Mouse (Mus musculus): Measurements from ENCODE around the gene Prim1. TPM values are rescaled to one million over a fixed set of nuclear protein-coding genes. Genes with fewer than 3 reads are reported as not detected.
"Not testable (repeated sequence)": the region's sequence is repeated elsewhere in the genome, so short reads cannot be mapped to it uniquely, and the experiment has no call there.

The Prim1 gene
- polyA plus RNA-seq, 1 experiment from 2014 or later: 82.5 TPM

DNA sequence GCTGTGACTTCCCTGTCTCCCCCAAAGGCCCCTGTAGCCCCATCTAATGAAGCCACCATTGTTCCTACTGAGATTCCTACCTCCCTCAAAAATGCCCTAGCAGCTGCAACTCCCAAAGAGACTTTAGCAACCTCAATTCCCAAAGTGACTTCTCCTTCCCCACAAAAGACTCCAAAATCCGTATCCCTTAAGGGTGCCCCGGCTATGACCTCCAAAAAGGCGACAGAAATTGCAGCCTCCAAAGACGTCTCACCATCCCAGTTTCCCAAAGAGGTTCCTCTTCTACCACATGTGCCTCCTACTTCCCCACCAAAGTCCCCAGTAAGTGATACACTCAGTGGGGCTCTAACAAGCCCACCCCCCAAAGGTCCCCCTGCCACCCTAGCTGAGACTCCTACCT lies 26.7 kb downstream of the Prim1 start:
- H3K4me1 ChIP-seq (ENCODE audit: control insufficient read depth, insufficient read depth, low read length): peaks cover 31% of the 10 kb centered on the region; the same call in 1 of the 2 replicates
- H3K9me3 ChIP-seq (ENCODE audit: control insufficient read depth, low read depth, low read length): no peaks in the 10 kb centered on the region
- H3K36me3 ChIP-seq (ENCODE audit: control insufficient read depth, insufficient read depth, low read length): peaks cover 67% of the 10 kb centered on the region
- ATAC-seq (ENCODE audit: insufficient number of reproducible peaks, insufficient read depth, low FRiP score, low read depth): no peak
- no peak overlapping the region for H3K4me3 ChIP-seq (ENCODE audit: low read depth, low read length)
- 71% methylated on average over 4 of the region's 4 CpGs for WGBS
- no peaks in the 10 kb centered on the region for H3K27me3 ChIP-seq (ENCODE audit: control insufficient read depth, insufficient read depth, low read length)
- no peak overlapping the region for H3K9ac ChIP-seq (replicated peaks; ENCODE audit: low read depth, low read length)
- no peak overlapping the region for H3K4me2 ChIP-seq (replicated peaks; ENCODE audit: low read depth, low read length)
- H3K27ac ChIP-seq (ENCODE audit: low read length): no peak overlapping the region

- peaks cover 73% of the 10 kb centered on the region for H3K36me3 ChIP-seq (ENCODE audit: control insufficient read depth, insufficient read depth, low read length)
- no peak overlapping the region for H3K4me2 ChIP-seq (replicated peaks; ENCODE audit: low read depth, low read length)
- H3K9me3 ChIP-seq (ENCODE audit: control insufficient read depth, low read depth, low read length): no peaks in the 10 kb centered on the region
- H3K9ac ChIP-seq (replicated peaks; ENCODE audit: low read depth, low read length): no peak overlapping the region
- 84% methylated on average over 3 of the region's 3 CpGs for WGBS
- H3K4me1 ChIP-seq (ENCODE audit: control insufficient read depth, insufficient read depth, low read length): peaks cover 27% of the 10 kb centered on the region; the same call in 1 of the 2 replicates
- H3K27ac ChIP-seq (ENCODE audit: low read length): no peak overlapping the region
- H3K27me3 ChIP-seq (ENCODE audit: control insufficient read depth, insufficient read depth, low read length): no peaks in the 10 kb centered on the region
- ATAC-seq (ENCODE audit: insufficient number of reproducible peaks, insufficient read depth, low FRiP score, low read depth): no peak
- no peak overlapping the region for H3K4me3 ChIP-seq (ENCODE audit: low read depth, low read length)
Observed at GRCm38 (mm10) chr10:128042466-128042865, 27.5 kb downstream of the Prim1 start.

DNA sequence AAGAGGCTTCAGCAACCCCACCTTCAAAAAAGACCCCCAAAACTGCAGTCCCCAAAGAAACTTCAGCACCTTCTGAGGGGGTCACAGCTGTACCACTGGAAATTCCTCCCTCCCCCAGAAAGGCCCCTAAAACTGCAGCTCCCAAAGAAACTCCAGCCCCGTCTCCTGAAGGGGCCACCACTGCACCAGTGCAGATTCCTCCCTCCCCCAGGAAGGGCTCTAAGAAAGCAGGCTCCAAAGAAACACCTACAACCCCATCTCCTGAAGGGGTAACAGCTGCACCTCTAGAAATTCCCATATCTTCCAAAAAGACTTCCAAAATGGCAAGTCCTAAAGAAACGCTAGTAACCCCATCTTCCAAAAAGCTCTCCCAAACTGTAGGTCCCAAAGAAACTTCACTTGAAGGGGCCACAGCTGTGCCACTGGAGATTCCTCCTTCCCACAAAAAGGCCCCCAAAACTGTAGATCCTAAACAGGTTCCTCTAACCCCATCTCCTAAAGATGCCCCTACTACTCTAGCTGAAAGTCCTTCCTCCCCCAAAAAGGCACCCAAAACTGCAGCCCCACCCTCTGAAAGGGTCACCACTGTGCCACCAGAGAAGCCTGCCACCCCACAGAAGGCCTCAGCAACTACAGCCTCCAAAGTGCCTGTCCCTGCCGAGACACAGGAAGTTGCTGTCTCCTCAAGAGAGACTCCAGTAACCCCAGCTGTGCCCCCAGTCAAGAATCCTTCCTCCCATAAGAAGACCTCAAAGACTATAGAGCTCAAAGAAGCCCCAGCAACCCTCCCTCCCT lies 28.3 kb downstream of the Prim1 start:
- peaks cover 81% of the 10 kb centered on the region for H3K36me3 ChIP-seq (ENCODE audit: control insufficient read depth, insufficient read depth, low read length)
- H3K4me3 ChIP-seq (ENCODE audit: low read depth, low read length): no peak overlapping the region
- H3K4me2 ChIP-seq (replicated peaks; ENCODE audit: low read depth, low read length): no peak overlapping the region
- H3K9ac ChIP-seq (replicated peaks; ENCODE audit: low read depth, low read length): no peak overlapping the region
- H3K9me3 ChIP-seq (ENCODE audit: control insufficient read depth, low read depth, low read length): no peaks in the 10 kb centered on the region
- no peaks in the 10 kb centered on the region for H3K27me3 ChIP-seq (ENCODE audit: control insufficient read depth, insufficient read depth, low read length)
- WGBS: 50% methylated on average over 3 of the region's 3 CpGs
- H3K27ac ChIP-seq (ENCODE audit: low read length): no peak overlapping the region
- H3K4me1 ChIP-seq (ENCODE audit: control insufficient read depth, insufficient read depth, low read length): peaks cover 21% of the 10 kb centered on the region; the same call in 1 of the 2 replicates
- ATAC-seq (ENCODE audit: insufficient number of reproducible peaks, insufficient read depth, low FRiP score, low read depth): no peak

- H3K9ac ChIP-seq (replicated peaks; ENCODE audit: low read depth, low read length): no peak overlapping the region
- no peaks in the 10 kb centered on the region for H3K9me3 ChIP-seq (ENCODE audit: control insufficient read depth, low read depth, low read length)
- peaks cover 73% of the 10 kb centered on the region for H3K36me3 ChIP-seq (ENCODE audit: control insufficient read depth, insufficient read depth, low read length)
- ATAC-seq (ENCODE audit: insufficient number of reproducible peaks, insufficient read depth, low FRiP score, low read depth): no peak
- H3K27ac ChIP-seq (ENCODE audit: low read length): no peak overlapping the region
- peaks cover 6% of the 10 kb centered on the region; the same call in 1 of the 2 replicates for H3K4me1 ChIP-seq (ENCODE audit: control insufficient read depth, insufficient read depth, low read length)
- no peak overlapping the region for H3K4me2 ChIP-seq (replicated peaks; ENCODE audit: low read depth, low read length)
- H3K27me3 ChIP-seq (ENCODE audit: control insufficient read depth, insufficient read depth, low read length): no peaks in the 10 kb centered on the region
- H3K4me3 ChIP-seq (ENCODE audit: low read depth, low read length): no peak overlapping the region
- WGBS: 96% methylated on average over 8 of the region's 8 CpGs
Observed at GRCm38 (mm10) chr10:128048157-128048556, 33.2 kb downstream of the Prim1 start.

DNA sequence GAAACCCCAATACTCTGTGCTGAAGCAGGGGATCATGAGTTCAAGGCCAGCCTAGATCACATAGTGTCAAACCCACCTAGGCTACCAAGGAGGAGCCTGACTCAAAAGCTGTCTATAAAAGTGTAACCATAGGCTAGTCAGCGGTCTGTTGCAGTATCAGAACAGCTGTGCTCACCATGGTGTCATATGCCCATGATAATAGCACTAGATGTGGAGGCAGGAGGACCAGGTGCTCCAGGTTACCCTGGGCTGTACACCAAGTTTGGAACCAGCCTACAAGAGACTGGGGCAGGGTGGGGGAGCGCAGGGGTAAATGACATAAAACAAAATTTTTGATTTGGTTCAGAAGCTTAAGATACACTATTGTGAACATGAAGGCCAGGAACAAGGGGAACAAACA lies 34.8 kb downstream of the Prim1 start:
- Histone ChIP-seq H3K9me3 (ENCODE audit: control insufficient read depth, low read depth, low read length) (no peaks in the 10 kb centered on the region), H3K4me2 (replicated peaks; ENCODE audit: low read depth, low read length) (no peak overlapping the region), H3K27me3 (ENCODE audit: control insufficient read depth, insufficient read depth, low read length) (no peaks in the 10 kb centered on the region), H3K27ac (ENCODE audit: low read length) (no peak overlapping the region), H3K4me1 (ENCODE audit: control insufficient read depth, insufficient read depth, low read length) (0 out of 2 replicates have a peak, but pooled peaks cover 2% of the 10 kb centered on the region), H3K36me3 (ENCODE audit: control insufficient read depth, insufficient read depth, low read length) (peaks cover 57% of the 10 kb centered on the region), H3K4me3 (ENCODE audit: low read depth, low read length) (no peak overlapping the region), H3K9ac (replicated peaks; ENCODE audit: low read depth, low read length) (no peak overlapping the region)
- 96% methylated on average over 2 of the region's 2 CpGs for WGBS
- ATAC-seq (ENCODE audit: insufficient number of reproducible peaks, insufficient read depth, low FRiP score, low read depth): no peak

GRCm38 (mm10) chr10:128050355-128050754 lies 35.4 kb downstream of the Prim1 start:
- Histone ChIP-seq H3K4me3 (ENCODE audit: low read depth, low read length) (no peak overlapping the region), H3K27me3 (ENCODE audit: control insufficient read depth, insufficient read depth, low read length) (no peaks in the 10 kb centered on the region), H3K36me3 (ENCODE audit: control insufficient read depth, insufficient read depth, low read length) (peaks cover 51% of the 10 kb centered on the region), H3K9me3 (ENCODE audit: control insufficient read depth, low read depth, low read length) (no peaks in the 10 kb centered on the region), H3K9ac (replicated peaks; ENCODE audit: low read depth, low read length) (no peak overlapping the region), H3K4me1 (ENCODE audit: control insufficient read depth, insufficient read depth, low read length) (no peaks in the 10 kb centered on the region), H3K27ac (ENCODE audit: low read length) (no peak overlapping the region), H3K4me2 (replicated peaks; ENCODE audit: low read depth, low read length) (no peak overlapping the region)
- 86% methylated on average over 2 of the region's 2 CpGs for WGBS
- no peak for ATAC-seq (ENCODE audit: insufficient number of reproducible peaks, insufficient read depth, low FRiP score, low read depth)

DNA sequence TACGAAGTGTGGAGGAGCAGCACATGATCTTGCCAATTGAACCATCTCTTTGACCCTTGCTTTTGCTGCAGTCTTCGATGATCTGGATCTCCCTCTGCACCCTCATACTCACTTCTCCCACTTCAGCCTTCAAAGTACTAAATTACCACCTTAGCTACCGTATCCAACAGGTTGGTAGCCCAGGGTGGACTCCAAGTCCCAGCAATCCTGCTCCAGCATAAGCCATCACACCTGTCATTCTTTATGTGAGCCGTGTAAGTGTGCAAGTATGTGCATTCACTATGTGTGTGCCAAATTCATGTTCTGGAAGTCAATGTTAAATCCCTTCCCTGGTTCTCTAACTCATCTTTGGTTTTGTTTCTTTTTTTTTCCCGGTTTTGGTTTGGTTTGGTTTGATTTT lies 36.6 kb downstream of the Prim1 start:
- Histone ChIP-seq H3K4me3 (ENCODE audit: low read depth, low read length) (no peak overlapping the region), H3K27me3 (ENCODE audit: control insufficient read depth, insufficient read depth, low read length) (no peaks in the 10 kb centered on the region), H3K9ac (replicated peaks; ENCODE audit: low read depth, low read length) (no peak overlapping the region), H3K4me1 (ENCODE audit: control insufficient read depth, insufficient read depth, low read length) (no peaks in the 10 kb centered on the region), H3K27ac (ENCODE audit: low read length) (no peak overlapping the region), H3K4me2 (replicated peaks; ENCODE audit: low read depth, low read length) (no peak overlapping the region), H3K9me3 (ENCODE audit: control insufficient read depth, low read depth, low read length) (no peaks in the 10 kb centered on the region), H3K36me3 (ENCODE audit: control insufficient read depth, insufficient read depth, low read length) (peaks cover 40% of the 10 kb centered on the region)
- no peak for ATAC-seq (ENCODE audit: insufficient number of reproducible peaks, insufficient read depth, low FRiP score, low read depth)
- WGBS: 94% methylated on average over 5 of the region's 5 CpGs

DNA sequence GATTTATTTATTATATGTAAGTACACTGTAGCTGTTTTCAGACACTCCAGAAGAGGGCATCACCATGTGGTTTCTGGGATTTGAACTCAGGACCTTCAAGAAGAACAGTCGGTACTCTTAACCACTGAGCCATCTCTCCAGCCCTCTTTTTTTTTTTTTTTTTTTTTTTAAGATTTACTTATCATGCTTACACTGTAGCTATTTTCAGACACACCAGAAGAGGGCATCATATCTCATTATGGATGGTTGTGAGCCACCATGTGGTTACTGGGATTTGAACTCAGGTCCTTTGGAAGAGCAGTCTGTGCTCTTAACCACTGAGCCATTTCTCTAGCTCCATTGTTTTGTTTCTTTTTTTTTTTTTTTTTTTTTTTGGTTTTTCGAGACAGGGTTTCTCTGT lies 37.2 kb downstream of the Prim1 start:
- not testable (repeated sequence) for H3K4me1 ChIP-seq (ENCODE audit: control insufficient read depth, insufficient read depth, low read length); H3K9ac ChIP-seq (replicated peaks; ENCODE audit: low read depth, low read length); H3K27ac ChIP-seq (ENCODE audit: low read length); H3K4me3 ChIP-seq (ENCODE audit: low read depth, low read length); H3K4me2 ChIP-seq (replicated peaks; ENCODE audit: low read depth, low read length); H3K9me3 ChIP-seq (ENCODE audit: control insufficient read depth, low read depth, low read length); H3K27me3 ChIP-seq (ENCODE audit: control insufficient read depth, insufficient read depth, low read length); ATAC-seq (ENCODE audit: insufficient number of reproducible peaks, insufficient read depth, low FRiP score, low read depth)
- H3K36me3 ChIP-seq (ENCODE audit: control insufficient read depth, insufficient read depth, low read length): peaks cover 35% of the 10 kb centered on the region
- WGBS: 95% methylated on average over 1 of the region's 2 CpGs

DNA sequence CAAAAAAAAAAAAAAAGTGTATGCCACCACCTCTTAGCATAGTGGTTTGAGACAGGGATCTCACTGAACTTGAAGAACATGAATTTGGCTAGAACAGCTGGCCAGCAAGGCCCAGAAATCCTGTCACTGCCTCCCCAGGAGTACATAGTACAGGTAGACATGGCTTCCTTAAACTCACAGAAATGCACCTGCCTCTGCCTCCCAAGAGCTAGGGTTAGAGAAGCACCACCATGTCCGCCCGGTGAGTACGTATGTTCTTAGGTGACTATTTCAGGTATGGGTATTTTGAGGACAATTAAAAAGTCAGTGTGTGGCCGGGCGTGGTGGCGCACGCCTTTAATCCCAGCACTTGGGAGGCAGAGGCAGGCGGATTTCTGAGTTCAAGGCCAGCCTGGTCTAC lies 38.0 kb downstream of the Prim1 start:
- H3K36me3 ChIP-seq (ENCODE audit: control insufficient read depth, insufficient read depth, low read length): peaks cover 28% of the 10 kb centered on the region
- WGBS: 94% methylated on average over 8 of the region's 8 CpGs
- no peak overlapping the region for H3K4me2 ChIP-seq (replicated peaks; ENCODE audit: low read depth, low read length)
- H3K4me1 ChIP-seq (ENCODE audit: control insufficient read depth, insufficient read depth, low read length): peaks cover 4% of the 10 kb centered on the region; the same call in 1 of the 2 replicates
- H3K27ac ChIP-seq (ENCODE audit: low read length): no peak overlapping the region
- no peak overlapping the region for H3K4me3 ChIP-seq (ENCODE audit: low read depth, low read length)
- ATAC-seq (ENCODE audit: insufficient number of reproducible peaks, insufficient read depth, low FRiP score, low read depth): no peak
- no peaks in the 10 kb centered on the region for H3K9me3 ChIP-seq (ENCODE audit: control insufficient read depth, low read depth, low read length)
- no peaks in the 10 kb centered on the region for H3K27me3 ChIP-seq (ENCODE audit: control insufficient read depth, insufficient read depth, low read length)
- H3K9ac ChIP-seq (replicated peaks; ENCODE audit: low read depth, low read length): no peak overlapping the region
